Mouse (Mus musculus) erythroblast, embryonic 14.5 days (primary cell): ENCODE data around the gene Gm13272. TPM values are rescaled to one million over a fixed set of nuclear protein-coding genes. Genes with fewer than 3 reads are reported as not detected.
"Not testable (repeated sequence)": the region's sequence is repeated elsewhere in the genome, so short reads cannot be mapped to it uniquely, and the experiment has no call there.

ENCODE experiments used
- H3K27me3 ChIP-seq: 2 replicates; pipeline ENCODE4 v1.6.1; 2012; ENCODE audit warnings: inconsistent platforms; ENCODE audit not compliant: control insufficient read depth
- H3K36me3 ChIP-seq: 2 replicates; pipeline ENCODE4 v1.6.1; 2012; ENCODE audit warnings: mild to moderate bottlenecking, inconsistent platforms; ENCODE audit not compliant: control insufficient read depth
- H3K4me1 ChIP-seq: 2 replicates; pipeline ENCODE4 v1.6.1; 2012; ENCODE audit warnings: inconsistent platforms; ENCODE audit not compliant: control insufficient read depth
- H3K4me3 ChIP-seq: replicated peaks from 2 replicates; pipeline ENCODE3; 2012; ENCODE audit warnings: moderate library complexity, mild to moderate bottlenecking, inconsistent platforms
- H3K9me3 ChIP-seq: 2 replicates; pipeline ENCODE4 v1.6.1; 2012; ENCODE audit warnings: low read length, inconsistent platforms, mixed read lengths; ENCODE audit not compliant: control insufficient read depth
- GATA1 ChIP-seq: IDR thresholded peaks from 2 replicates; pipeline ENCODE4 v1.6.1; 2012; ENCODE audit warnings: low read length, inconsistent platforms, mixed read lengths
- TAL1 ChIP-seq: IDR thresholded peaks from 3 replicates; pipeline ENCODE4 v1.6.1; 2012; ENCODE audit warnings: low read length, inconsistent platforms, mixed read lengths
- polyA plus RNA-seq: library from polyadenylated mRNA; stranded (reverse); fragments of >175 nt; gene quantifications from 2 replicates; pipeline ENCODE4 v1.2.3, GENCODE M21; 2012

The Gm13272 gene
- polyA plus RNA-seq, 1 experiment, result not detected

DNA sequence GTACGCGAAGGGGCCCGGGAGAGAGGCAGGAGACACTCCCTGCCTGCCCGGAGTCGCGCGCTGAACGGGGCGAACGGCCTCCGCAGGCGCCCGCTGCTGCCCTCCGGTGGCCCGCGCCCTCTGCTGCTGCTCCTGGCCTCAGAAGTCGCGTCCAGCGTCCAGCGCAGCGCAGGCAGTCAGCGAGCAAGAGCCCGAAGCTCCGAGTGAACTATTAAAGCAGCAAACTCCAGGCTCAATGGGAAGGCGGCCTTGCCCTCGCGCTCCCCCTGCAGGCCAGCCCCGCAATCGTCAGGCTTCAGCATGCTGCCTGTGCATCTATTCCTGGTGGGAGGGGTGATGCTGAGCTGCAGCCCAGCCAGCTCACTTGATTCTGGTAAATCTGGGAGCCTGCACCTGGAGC lies 23.3 kb downstream of the Gm13272 start, which contains the start of gene Gm13287:
TSS of gene Gm13287 (plus strand) at position 301 of the 400 bp plus-strand sequence.
- not testable (repeated sequence) for H3K27me3 ChIP-seq, H3K4me3 ChIP-seq, H3K36me3 ChIP-seq, H3K9me3 ChIP-seq, H3K4me1 ChIP-seq

DNA sequence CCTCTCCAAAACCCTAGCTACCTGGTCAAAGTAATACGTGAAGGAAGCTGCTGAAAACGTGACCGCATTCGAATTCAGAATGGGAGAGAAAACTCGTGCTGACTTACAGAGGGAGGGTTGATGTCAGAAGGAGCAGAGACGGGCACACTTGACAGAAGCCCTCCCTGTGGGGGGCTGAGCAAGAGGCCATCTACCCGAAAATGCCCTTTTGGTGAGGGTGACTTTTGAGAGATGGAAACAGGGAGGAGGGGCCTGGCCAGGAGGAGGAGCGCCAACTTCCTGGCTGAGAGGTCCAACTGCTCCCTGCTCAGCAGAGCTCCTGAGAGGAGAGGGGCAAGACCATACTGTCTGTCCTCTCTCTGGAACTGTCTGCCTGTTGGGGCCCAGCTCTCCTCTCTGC lies 25.6 kb downstream of the Gm13272 start, which contains the start of gene Gm13288:
TSS of gene Gm13288 (plus strand) at position 301 of the 400 bp plus-strand sequence.
- H3K4me3 ChIP-seq, H3K9me3 ChIP-seq, H3K27me3 ChIP-seq, H3K36me3 ChIP-seq, H3K4me1 ChIP-seq: not testable (repeated sequence)

DNA sequence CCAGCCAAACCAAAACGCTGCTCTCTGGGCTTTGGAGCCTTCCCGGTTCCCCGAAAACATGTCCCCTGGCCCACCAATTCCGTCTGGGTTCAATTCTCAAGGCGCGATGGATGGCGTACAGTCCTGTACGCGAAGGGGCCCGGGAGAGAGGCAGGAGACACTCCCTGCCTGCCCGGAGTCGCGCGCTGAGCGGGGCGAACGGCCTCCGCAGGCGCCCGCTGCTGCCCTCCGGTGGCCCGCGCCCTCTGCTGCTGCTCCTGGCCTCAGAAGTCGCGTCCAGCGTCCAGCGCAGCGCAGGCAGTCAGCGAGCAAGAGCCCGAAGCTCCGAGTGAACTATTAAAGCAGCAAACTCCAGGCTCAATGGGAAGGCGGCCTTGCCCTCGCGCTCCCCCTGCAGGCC lies 26.1 kb downstream of the Gm13272 start:
- not testable (repeated sequence) for H3K9me3 ChIP-seq, H3K4me1 ChIP-seq, H3K4me3 ChIP-seq, H3K36me3 ChIP-seq, H3K27me3 ChIP-seq

DNA sequence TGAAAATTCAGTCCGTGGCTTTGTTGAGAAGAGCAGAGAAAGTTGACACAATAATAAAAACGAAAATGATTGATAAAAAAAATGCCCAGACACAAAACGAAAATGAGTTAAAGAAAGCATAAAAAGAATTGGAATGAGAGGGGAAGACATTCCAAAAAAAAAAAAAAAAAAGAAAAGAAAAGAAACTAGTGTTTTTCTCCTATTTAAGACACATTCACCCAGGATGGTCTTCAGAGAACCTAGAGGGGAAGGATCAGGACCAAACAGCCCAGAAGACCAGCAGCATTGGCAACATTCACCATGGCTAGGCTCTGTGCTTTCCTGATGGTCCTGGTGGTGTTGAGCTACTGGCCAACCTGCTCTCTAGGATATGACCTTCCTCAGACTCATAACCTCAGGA lies 36.3 kb downstream of the Gm13272 start, which contains the start of gene Ifna7:
TSS of gene Ifna7 (plus strand) at position 301 of the 400 bp plus-strand sequence.
- H3K4me1 ChIP-seq, result no peaks in the 10 kb centered on the region
- no peaks in the 10 kb centered on the region for H3K36me3 ChIP-seq
- H3K4me3 ChIP-seq, result no peak within 1 kb of the TSS
- TF ChIP-seq TAL1 (no peak), GATA1 (no peak)
- H3K27me3 ChIP-seq, result no peaks in the 10 kb centered on the region
- H3K9me3 ChIP-seq, result no peaks in the 10 kb centered on the region

DNA sequence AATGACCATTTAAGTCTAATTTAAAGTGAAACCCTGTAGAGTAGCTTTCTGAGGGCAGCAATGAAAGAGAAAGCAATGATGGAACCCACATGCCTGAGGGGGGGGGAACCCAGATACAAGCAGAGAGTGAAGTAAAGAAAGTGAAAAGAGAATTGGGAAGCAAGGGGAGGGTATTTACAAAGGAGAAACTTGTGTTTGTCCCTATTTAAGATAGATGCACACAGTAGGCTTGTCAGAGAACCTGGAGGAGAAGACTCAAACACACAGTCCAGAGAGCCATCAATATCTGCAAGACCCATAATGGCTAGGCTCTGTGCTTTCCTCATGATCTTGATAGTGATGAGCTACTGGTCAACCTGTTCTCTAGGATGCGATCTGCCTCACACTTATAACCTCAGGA lies 40.0 kb downstream of the Gm13272 start, which contains the start of gene Ifna11:
TSS of gene Ifna11 (plus strand) at position 301 of the 400 bp plus-strand sequence.
- Histone ChIP-seq H3K9me3 (no peaks in the 10 kb centered on the region), H3K4me3 (no peak within 1 kb of the TSS), H3K27me3 (no peaks in the 10 kb centered on the region), H3K4me1 (no peaks in the 10 kb centered on the region), H3K36me3 (no peaks in the 10 kb centered on the region)
- TF ChIP-seq GATA1 (no peak), TAL1 (no peak)

DNA sequence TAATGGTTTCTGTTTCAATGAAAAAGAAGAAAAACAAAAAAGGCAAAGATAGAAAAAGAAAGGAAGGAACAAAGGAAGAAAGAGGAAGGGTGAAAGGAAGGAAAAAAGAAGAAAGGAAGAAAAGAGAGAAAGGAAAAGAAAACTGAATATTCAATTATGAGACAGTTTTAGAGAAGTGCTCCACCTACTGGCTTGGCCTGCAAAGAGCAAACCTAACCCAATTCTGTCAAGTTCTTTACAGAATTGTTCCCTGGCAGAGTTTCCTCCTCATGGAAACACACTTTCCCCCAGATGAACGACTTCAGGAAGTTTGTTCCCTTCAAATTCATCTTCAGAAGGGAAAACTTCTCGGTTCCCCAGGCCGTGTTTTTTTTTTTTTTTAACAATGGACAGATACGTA lies 43.3 kb downstream of the Gm13272 start:
- Histone ChIP-seq H3K27me3 (no peaks in the 10 kb centered on the region), H3K4me3 (no peak overlapping the region), H3K9me3 (no peaks in the 10 kb centered on the region), H3K36me3 (no peaks in the 10 kb centered on the region), H3K4me1 (no peaks in the 10 kb centered on the region)
- TF ChIP-seq GATA1 (no peak), TAL1 (no peak)

DNA sequence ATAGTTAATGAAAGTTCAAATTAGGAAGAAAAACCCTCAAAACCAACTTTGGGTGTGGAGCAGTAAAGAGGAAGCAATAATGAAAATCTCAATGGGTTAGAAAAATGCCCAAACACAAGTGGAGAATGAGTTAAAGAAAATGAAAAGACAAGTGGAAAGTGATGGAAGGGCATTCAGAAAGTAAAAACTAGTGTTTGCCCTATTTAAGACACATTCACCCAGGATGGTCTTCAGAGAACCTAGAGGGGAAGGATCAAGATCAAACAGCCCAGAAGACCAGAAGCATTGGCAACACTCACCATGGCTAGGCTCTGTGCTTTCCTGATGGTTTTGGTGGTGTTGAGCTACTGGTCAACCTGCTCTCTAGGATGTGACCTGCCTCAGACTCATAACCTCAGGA lies 47.5 kb downstream of the Gm13272 start, which contains the start of gene Ifna6:
TSS of gene Ifna6 (plus strand) at position 301 of the 400 bp plus-strand sequence.
- H3K27me3 ChIP-seq, H3K4me3 ChIP-seq, H3K4me1 ChIP-seq, H3K36me3 ChIP-seq, H3K9me3 ChIP-seq: not testable (repeated sequence)

Other genes starting within 250 kb of the Gm13272 start
- gene Ifna15, start 221.6 kb upstream of the Gm13272 start, polyA plus RNA-seq, result not detected in 2 replicates
- not detected in 2 replicates for gene Ifna14, start 208.1 kb upstream of the Gm13272 start, polyA plus RNA-seq
- gene Ifna9, start 187.5 kb upstream of the Gm13272 start, polyA plus RNA-seq, result not detected in 2 replicates
- gene Ifna12, start 176.5 kb upstream of the Gm13272 start, polyA plus RNA-seq, result not detected in 2 replicates
- 0.03 TPM in 1 of 2 replicates, not detected in the other for gene C87499, start 145.4 kb upstream of the Gm13272 start, polyA plus RNA-seq
- not detected in 2 replicates for gene Ifna13, start 135.4 kb upstream of the Gm13272 start, polyA plus RNA-seq
- gene Ifna16, start 102.9 kb upstream of the Gm13272 start, polyA plus RNA-seq, result not detected in 2 replicates
- not detected in 2 replicates for gene Ifna2, start 95.9 kb upstream of the Gm13272 start, polyA plus RNA-seq
- gene Ifnab, start 88.5 kb upstream of the Gm13272 start, polyA plus RNA-seq, result not detected in 2 replicates
- 0.03 and 0.05 TPM in 2 replicates for gene Gm26566, start 58.0 kb upstream of the Gm13272 start, polyA plus RNA-seq
- 0.08 and 0.10 TPM in 2 replicates for gene Klhl9, start 57.4 kb upstream of the Gm13272 start, polyA plus RNA-seq
- not detected in 2 replicates for gene Gm13271, start 25.0 kb upstream of the Gm13272 start, polyA plus RNA-seq
- not detected in 2 replicates for gene Gm13283, start 19.7 kb upstream of the Gm13272 start, polyA plus RNA-seq
- gene Gm13290, start 6.0 kb upstream of the Gm13272 start, polyA plus RNA-seq, result not detected in 2 replicates
- gene Gm13289, start 2.9 kb upstream of the Gm13272 start, polyA plus RNA-seq, result not detected in 2 replicates
- not detected in 2 replicates for gene Ifnz, start 2.3 kb downstream of the Gm13272 start, polyA plus RNA-seq
- not detected in 2 replicates for gene Gm13276, start 5.9 kb downstream of the Gm13272 start, polyA plus RNA-seq
- not detected in 2 replicates for gene Gm13277, start 8.8 kb downstream of the Gm13272 start, polyA plus RNA-seq
- not detected in 2 replicates for gene Gm13278, start 11.7 kb downstream of the Gm13272 start, polyA plus RNA-seq
- not detected in 2 replicates for gene Gm13275, start 14.6 kb downstream of the Gm13272 start, polyA plus RNA-seq
- not detected in 2 replicates for gene Gm13279, start 17.5 kb downstream of the Gm13272 start, polyA plus RNA-seq
- gene Gm13285, start 19.8 kb downstream of the Gm13272 start, polyA plus RNA-seq, result not detected in 2 replicates
- gene Gm13287, start 23.4 kb downstream of the Gm13272 start, polyA plus RNA-seq, result not detected in 2 replicates
- gene Gm13288, start 25.7 kb downstream of the Gm13272 start, polyA plus RNA-seq, result not detected in 2 replicates
- gene Ifna7, start 36.4 kb downstream of the Gm13272 start, polyA plus RNA-seq, result not detected in 2 replicates
- gene Ifna11, start 40.1 kb downstream of the Gm13272 start, polyA plus RNA-seq, result not detected in 2 replicates
- gene Ifna6, start 47.6 kb downstream of the Gm13272 start, polyA plus RNA-seq, result not detected in 2 replicates
- not detected in 2 replicates for gene Ifna5, start 55.7 kb downstream of the Gm13272 start, polyA plus RNA-seq
- gene Ifna4, start 62.0 kb downstream of the Gm13272 start, polyA plus RNA-seq, result not detected in 2 replicates
- gene Ifna1, start 70.2 kb downstream of the Gm13272 start, polyA plus RNA-seq, result not detected in 2 replicates
- not detected in 2 replicates for gene Ifne, start 100.4 kb downstream of the Gm13272 start, polyA plus RNA-seq